Mouse (Mus musculus): ENCODE measurements around the gene Cript.
A peak's percentile ranks its signal among the peaks of the same experiment; 100 is the strongest.
"Not testable (repeated sequence)": the region's sequence is repeated elsewhere in the genome, so short reads cannot be mapped to it uniquely, and the experiment has no call there.

Cript gene

DNA sequence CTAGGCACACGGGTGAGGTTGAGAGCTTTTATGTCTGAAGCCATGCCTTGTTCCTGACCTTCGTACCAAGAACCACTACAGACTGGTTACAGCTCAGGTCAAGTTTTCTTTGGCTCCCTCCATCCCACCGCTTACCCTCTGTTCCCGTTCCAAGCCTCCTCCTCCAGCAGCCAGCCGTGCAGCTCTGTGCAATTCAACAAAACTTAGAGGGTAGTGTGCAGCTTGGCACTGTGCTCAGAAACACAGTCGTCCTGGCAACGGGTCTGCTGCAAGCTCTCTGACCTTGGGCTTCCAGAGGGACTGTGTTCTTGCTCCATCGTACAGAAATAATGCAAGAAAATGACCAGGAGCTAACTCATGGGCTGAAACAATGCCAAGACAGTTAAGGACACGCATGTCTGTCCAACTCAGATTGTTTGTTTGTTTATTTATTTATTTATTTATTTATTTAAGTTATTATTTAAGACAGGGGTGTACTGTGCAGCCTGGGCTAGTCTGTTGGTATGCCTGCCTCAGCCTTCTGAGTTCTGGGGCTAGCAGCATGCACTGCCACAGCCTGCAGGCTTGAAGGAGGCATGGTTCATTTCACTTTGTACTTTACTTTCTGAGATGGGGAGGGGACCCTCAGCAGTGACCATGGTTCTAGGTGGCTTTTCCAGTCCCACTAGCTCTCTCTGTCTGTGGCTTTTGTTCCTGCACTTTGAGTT is 25.3 kb downstream of the Cript start:
- peak in 1 of 2 experiments; percentile 63 for DNase-seq (ENCODE audit: low spot score in 2 of 2)

DNA sequence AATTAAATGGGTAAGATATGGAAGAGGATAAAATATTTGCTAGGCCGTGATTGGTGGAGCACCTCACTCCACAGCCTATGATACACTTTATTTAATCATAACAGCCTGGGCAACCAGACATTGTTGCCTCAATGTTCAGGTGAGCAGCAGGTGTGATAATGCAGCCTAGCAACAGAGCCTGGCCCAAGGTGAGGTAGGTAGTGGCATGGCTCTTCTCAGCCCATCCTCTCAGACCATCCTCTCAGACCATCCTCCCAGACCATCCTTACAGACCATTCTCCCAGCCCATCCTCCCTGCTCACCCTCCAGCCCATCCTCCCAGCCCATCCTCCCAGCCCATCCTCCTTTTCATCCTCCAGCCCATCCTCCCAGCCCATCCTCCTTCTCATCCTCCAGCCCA is 26.3 kb downstream of the Cript start:
- no peak for DNase-seq (ENCODE audit: low spot score in 2 of 2)

DNA sequence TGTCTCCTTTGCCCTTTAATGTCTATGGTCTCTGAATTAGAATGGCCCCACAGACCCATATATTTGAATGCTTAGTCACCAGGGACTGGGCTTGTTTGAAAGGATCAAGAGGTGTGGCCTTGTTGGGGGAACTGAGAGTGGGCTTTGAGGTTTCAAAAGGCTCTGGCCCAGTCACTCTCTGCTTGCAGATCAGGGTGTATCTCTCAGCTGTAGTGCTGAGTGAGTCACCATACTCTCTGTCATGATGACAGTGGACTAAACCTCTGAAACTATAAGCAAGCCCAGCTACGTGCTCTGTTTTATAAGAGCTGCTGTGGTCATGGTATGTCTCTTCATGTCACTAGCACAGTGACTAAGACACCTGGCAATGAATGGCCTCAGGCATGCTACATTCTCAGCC is 27.1 kb downstream of the Cript start:
- DNase-seq (ENCODE audit: low spot score in 2 of 2): no peak

DNA sequence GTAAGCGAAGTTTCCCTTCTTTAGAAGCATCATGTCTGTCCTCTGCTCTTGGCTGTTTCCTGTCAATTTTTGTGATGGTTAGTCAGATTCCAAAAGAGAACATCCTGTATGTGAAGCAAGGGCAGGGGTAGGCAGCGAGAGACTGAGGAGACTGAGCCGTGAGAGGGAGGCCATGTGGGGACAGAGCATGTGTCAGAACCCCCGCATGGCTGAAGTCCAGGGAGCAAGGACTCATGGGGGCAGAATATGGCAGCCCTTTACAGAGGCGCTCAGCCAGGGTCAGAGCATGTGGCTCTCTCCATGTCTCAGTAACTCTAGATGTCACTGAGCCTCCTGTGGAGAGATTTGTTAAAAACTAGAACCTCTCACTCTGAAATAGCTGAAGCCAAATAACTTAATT is 28.6 kb downstream of the Cript start:
- DNase-seq (ENCODE audit: low spot score in 2 of 2): no peak

DNA sequence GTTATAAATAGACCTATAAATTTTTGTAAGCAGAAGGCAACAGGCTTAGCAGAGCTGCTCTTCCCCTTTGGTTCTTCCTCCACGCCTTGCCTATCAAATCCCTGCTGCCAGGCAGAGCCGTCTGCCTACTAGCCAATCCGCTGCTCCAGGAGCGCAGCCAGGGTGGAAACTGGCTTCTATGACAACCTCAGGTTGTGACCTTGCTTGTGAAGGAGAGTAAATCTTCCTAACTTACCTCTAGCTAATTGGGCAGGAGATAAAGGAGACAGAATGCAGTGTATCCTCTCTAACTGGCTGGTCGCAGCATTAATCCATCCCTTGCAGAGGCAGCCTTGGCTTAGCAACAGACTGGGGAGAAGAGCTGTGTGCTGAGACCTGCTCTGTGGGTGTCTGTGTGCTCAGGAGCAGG is 29.7 kb downstream of the Cript start:
- DNase-seq (ENCODE audit: low spot score in 2 of 2): peak; percentile 49 to 68

DNA sequence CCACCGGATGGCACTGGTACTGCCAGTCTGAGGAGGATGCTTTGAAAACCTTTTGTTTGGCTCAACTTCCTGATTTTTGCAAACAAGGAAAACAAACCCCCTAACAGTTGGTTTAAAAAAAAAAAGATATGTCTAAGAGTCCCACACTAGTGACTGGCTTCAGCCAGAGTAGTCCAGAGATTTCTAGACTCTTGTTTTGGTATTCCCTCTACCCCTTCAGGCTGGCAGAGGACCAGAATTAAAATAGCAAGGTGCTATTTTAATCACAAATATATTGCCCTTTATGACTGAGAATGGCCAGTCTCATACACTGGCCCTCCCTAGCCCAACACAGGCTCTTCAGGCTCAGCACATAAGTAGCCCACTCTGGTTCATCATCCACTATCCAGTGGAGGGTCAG is 30.3 kb downstream of the Cript start:
- no peak for DNase-seq (ENCODE audit: low spot score in 2 of 2)

DNA sequence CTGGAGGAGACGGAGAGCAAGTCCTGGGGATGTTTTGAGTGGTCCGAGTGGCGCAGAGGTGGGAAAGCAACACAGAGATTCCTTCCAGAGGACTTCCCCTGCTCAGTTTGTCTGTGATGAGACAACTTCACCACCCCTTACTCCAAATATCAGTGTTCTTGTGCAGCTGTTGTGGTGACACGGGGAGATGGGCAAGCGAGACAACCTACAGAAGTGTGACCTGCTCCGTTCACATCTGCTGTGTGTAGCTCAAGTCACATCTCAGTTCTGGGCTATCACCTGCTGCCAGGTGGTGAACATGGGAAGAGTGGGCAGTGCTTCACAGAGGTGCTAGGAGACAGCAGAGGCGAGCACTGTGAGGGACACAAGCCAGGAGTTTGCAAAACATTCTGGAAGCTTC is 31.4 kb downstream of the Cript start:
- no peak for DNase-seq (ENCODE audit: low spot score in 2 of 2)

DNA sequence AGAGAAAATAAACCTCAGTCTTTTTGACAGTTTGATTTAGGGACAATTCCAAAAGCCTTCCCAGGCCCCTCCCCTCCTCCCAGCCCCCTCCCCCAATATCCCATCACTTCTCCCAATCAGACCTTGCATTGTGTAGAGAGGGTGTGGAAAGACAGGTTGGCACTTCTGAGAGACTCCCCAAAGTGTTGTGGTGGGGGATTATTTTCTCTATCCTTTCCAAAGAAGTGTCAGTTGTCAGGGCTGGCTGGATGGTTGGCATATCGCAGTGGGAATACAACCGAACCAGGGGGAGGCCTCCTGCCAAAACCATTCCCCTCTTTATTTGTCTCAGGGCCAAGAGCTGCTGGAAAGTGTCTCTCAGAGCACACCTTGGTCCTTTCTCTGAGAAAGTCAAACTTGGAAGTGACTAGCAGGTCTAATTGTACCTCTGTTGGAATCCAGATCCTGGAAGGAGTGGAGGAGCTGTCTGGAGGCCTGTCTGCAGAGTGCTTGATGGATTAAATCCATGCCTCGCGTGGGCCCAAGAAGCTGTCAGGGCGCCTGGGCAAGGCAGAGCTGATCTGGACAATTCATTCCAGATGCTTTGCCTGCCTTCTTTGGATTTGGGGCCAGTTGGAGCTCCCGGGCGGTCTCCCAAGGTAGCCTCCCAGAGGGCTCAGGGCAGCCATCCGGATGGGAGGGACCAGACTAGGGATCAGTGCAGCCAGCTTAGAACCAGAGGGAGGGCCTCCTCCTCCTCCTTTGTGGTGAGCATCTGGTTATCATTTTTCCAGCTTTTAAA is 32.3 kb downstream of the Cript start:
- DNase-seq (ENCODE audit: low spot score in 2 of 2): no peak

DNA sequence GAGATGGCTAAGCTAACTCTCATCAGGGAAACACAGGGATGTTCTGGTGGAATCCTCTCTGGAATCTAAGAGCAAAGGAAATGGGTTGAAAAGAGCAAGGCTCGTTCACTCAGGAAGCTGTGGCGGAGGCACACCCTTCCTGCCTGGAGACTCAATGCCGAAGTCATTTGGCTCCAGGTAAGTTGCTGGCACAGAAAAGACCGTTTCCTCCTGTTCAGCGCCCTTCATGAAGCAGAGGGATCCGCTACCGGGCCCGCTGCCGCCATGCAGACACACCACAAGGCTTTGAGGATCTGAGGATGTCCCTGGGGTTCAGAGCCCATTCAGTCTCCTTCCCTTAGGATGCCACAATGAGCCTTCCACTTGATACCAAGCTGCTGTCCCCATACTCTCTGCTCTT is 37.3 kb downstream of the Cript start:
- DNase-seq (ENCODE audit: low spot score in 2 of 2): no peak

DNA sequence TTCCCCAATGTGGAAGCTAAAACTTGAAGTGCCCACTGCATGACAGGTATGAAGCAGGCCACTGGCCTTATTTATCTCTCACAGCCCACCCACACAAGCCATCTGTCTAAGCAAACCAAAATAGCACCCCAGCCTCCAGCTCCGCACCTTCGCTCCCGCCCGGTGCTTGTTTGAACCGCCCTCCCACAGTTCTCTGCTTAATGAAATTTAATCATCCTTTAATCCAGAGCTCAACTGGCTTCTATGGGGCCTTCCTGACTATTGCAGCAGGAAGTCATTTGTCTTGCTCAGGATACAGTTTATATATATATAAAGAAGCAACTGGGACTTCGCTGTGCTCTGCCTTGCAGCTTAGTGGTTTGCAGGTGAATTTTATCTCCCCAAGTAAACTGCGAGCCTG is 38.1 kb downstream of the Cript start:
- DNase-seq (ENCODE audit: low spot score in 2 of 2): no peak

DNA sequence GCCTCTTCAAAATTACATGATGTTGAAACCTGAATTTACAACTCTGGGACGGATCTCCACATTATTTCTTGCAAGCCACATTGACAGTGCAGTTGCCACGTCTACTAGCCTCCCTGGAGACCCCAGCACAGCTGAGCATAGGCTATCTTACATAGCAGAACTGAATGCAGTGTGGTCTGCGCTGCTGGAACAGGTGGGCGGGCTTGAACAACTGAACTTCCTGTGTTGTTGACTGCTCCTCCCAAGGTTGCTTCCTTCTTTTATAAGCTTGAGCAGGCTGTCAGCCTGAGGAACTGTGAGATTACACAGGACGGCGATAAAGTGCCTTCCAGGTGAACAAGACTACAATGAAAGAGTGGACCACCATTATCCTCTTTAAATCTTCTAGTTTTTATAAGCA is 38.6 kb downstream of the Cript start:
- DNase-seq (ENCODE audit: low spot score in 2 of 2): no peak

DNA sequence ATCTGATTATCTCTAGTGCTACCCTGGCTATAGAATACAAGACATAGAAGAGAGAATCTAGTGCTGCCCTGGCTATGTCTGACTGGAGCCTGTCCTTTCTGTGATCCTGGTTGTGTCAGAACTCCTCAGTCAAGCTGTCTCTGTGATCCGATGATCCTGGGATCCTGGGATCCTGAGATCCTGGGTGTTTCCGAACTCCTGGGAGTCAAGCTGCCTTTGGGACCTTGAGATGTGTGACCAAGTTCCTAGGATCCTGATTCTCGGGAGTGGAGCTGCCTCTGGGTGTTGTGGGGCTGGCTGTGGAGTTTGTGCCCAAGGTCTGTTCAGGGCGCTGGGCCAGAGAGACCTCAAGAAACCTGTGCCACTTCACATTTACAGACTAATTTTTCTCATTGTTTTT is 43.6 kb downstream of the Cript start:
- no peak for DNase-seq (ENCODE audit: low spot score in 2 of 2)

DNA sequence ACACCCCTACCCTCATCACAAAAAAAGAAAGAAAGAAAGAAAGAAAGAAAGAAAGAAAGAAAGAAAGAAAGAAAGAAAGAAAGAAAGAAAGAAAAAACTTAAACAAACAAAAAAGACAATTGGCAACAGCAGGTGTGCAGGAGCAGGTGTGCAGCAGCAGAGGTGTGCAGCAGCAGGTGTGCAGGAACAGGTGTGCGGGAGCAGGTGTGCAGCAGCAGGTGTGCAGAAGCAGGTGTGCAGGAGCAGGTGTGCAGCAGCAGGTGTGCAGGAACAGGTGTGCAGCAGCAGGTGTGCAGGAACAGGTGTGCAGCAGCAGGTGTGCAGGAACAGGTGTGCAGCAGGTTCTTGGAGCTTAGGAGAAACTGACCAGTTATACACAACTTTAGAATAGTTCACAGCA is 46.8 kb downstream of the Cript start:
- DNase-seq (ENCODE audit: low spot score in 2 of 2): not testable (repeated sequence)

DNA sequence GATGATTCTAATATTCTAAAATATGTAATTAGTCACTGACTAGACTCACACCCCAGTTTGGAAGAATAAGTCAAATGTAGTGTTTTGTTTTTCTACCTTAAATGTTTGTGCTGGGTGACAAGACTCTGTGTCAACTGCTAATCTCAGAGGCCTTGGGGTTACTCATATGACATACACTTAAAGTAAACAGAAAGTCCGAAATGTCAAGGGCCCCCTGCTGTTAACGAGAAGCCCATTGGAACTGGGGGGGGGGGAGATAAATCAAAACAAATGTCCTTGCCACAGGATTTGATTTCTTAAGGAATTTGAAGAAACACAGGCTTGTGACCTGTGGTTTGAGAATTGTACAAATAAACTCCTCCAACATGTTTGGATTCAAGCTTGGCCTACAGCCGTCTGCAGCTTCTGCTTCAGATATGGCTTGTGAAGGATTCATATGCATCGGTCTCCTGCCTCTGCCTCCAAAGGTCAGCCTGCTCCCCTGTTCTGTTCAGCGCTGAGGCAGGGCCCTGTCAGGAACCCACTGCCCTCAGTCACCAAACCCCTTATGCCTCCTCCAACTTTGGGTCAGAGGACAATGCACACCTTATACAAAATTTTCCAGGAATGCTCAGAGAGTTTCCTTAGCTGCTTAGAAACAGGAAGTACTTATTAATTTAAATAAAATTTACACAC is 47.6 kb downstream of the Cript start:
- no peak for DNase-seq (ENCODE audit: low spot score in 2 of 2)

DNA sequence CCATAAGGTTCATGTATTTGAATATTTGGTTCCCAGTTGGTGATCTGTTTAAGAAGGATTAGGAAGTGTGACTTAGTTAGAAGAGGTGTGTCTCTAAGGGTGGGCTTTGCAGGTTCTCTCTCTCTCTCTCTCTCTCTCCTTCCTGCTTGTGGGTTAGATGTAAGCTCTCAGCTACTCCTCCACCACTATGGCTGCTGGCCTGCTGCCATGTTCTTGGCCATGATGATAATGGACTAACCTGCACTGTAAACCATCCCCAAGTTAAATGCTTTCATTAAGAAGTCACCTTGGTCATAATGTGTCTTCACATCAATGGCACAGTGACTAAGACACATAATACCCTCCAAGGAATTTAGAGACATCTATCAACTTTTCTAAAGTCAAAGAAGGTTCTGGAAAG is 48.1 kb downstream of the Cript start:
- DNase-seq (ENCODE audit: low spot score in 2 of 2): no peak

DNA sequence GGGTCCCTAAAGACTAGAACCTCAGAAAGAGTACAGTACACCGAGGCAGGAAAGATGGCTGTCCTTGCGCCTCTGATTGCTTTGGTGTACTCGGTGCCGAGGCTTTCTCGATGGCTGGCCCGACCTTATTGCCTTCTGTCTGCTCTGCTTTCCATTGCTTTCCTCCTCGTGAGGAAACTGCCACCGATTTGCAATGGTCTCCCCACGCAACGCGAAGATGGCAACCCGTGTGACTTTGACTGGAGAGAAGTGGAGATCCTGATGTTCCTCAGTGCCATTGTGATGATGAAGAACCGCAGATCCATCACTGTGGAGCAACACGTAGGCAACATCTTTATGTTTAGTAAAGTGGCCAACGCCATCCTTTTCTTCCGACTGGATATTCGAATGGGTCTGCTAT is 52.9 kb downstream of the Cript start:
- DNase-seq (ENCODE audit: low spot score in 2 of 2): not testable (repeated sequence)

DNA sequence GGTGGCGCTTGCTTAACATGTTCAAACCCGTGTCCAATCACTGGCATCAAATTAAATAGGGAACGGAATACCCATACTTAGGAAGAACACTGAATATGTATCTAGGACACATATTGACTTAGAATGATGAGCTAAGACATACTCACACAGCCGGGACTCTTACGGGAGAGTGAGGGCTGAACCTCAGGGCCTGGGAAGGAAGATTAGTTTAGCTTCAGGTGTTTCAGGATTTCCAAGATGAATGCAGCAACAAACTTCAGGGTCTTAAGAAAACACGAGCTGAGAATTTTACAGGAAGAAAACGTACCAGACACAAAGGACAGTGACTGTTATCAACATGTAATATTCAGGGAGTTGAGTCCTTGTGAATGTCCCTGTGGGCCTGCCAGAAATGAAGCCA is 55.4 kb downstream of the Cript start:
- no peak for DNase-seq (ENCODE audit: low spot score in 2 of 2)

DNA sequence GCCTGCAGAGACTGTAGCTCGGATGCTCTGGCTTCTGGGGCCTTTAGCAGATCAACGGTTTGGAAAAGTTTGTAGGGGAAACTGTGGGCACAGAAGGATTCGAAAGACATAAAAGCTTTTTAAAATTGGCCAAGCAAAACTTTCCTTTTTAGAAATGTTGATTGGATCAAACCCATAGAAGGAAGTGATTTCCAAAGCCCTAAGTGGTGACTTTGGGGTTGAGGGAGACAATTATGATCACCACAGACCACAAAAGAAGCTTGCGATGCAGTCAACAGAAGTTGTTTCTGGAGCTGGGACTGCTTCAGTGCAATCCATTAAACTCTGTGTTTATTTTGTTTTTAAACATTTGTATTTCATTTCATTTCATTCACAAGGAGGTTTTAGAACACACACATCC is 57.2 kb downstream of the Cript start:
- no peak for DNase-seq (ENCODE audit: low spot score in 2 of 2)

DNA sequence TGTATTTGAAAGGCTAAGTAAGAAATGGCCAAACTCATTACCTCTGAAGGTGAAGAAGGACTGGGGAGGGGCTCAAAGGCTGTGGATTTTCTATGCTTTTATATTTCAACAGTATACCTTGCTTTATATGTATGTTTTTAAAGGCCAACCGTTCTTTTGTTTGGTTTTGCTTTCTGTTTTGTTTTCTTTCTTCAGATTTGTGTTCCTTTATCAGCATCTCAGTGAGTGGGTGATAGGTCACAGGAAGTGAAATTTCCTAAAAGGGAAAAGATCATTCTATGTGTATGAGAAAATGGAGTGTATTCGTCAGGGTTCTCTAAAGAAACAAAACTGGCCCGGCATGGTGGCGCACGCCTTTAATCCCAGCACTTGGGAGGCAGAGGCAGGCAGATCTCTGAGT is 58.3 kb downstream of the Cript start:
- DNase-seq (ENCODE audit: low spot score in 2 of 2): no peak
